Mouse (Mus musculus) gastrocnemius, adult 2 months (tissue): ENCODE measurements around the gene Zc3h18. TPM values are rescaled to one million over a fixed set of nuclear protein-coding genes. Genes with fewer than 3 reads are reported as not detected.

Source experiments
- DNase-seq: peaks from one replicate; pipeline ENCODE4 v3.0.0; 2022
- H3K27ac ChIP-seq: fragments of 200-600 bp; 2 replicates; pipeline ENCODE4 v1.8.1; 2022; ENCODE audit warnings: mild to moderate bottlenecking
- H3K4me3 ChIP-seq: fragments of 200-600 bp; 2 replicates; pipeline ENCODE4 v1.8.1; 2022; ENCODE audit warnings: mild to moderate bottlenecking, moderate library complexity
- CTCF ChIP-seq: fragments of 200-600 bp; IDR thresholded peaks from 2 replicates; pipeline ENCODE4 v1.8.1; 2022; ENCODE audit warnings: antibody characterized with exemption, mild to moderate bottlenecking, moderate library complexity
- intact Hi-C: fragments of 180-260 bp; cut with DNase I; formaldehyde crosslinking; loops from one replicate; pipeline ENCODE4 v1.15.1; 2025
- long read RNA-seq, 2 experiments: library from polyadenylated mRNA; stranded (forward); transcript quantifications; one replicate each; pipeline ENCODE4 v2.0.0; 2021
- total RNA-seq, 2 experiments: library from RNA; stranded (reverse); gene quantifications; 2 replicates each; pipeline ENCODE4 v1.2.3; 2021

Gene Zc3h18
- 10 to 100 TPM; 26.7 to 26.8 TPM for total RNA-seq
- long read RNA-seq, experiment 1, full-length matches to known transcripts, result 23 of 38 reads
- long read RNA-seq, experiment 1, partial matches to known transcripts, result 7 of 38 reads
- long read RNA-seq, experiment 1, other reads (novel, unspliced or antisense), result 8 of 38 reads
- long read RNA-seq, experiment 2, transcript Zc3h18-202 (18 exons, 3,705 nt), result major isoform, 12 of 26 reads
- long read RNA-seq, experiment 2, partial matches to known transcripts, result 5 of 26 reads
- long read RNA-seq, experiment 2, other reads (novel, unspliced or antisense), result 7 of 26 reads

GRCm38 (mm10) chr8:122376365-122377231, at the start of gene Zc3h18:
Zc3h18 (plus strand) TSS chr8:122376609.
- Histone ChIP-seq H3K27ac (peak within 1 kb of the TSS; percentile 98), H3K4me3 (peak within 1 kb of the TSS; percentile 85)
- peak; percentile 100 for DNase-seq
- peak; percentile 44 for TF ChIP-seq CTCF
- intact Hi-C loops, result loop anchor here (5.0 kb wide), 1 partner anchor 101 kb away; the partner anchor contains the start of genes Ctu2 and Rnf166

DNA sequence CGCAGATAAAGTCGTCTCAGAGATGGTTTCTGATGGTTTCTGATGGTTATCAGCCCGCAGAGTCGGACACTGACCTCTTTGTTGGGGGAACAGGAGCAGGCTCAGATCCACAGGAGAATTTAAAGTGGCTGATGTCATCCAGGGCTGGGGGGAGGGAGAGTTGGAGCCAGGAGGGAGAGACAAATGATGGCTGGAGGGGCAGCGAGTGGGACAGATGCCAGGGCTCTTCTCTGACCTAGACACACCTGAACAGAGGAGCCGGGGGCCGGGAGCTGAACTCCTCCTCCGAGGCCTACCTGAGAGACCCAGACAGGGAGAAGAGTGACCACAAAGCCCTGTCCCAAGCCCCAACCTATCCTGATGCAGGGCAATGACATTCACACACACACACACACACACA, 47.3 kb upstream of the Zc3h18 start:
- no peak for TF ChIP-seq CTCF
- intact Hi-C loops, result no loop called here
- Histone ChIP-seq H3K4me3 (no peak overlapping the region), H3K27ac (no peak overlapping the region)
- DNase-seq, result no peak

GRCm38 (mm10) chr8:122329553-122330239, 46.7 kb upstream of the Zc3h18 start:
- intact Hi-C loops, result loop anchor here (10.0 kb wide), 2 partner anchors 165 to 355 kb away; no protein-coding TSS in a partner anchor
- DNase-seq, result no peak
- no peak overlapping the region for H3K4me3 ChIP-seq
- H3K27ac ChIP-seq, result no peak overlapping the region
- TF ChIP-seq CTCF, result no peak

DNA sequence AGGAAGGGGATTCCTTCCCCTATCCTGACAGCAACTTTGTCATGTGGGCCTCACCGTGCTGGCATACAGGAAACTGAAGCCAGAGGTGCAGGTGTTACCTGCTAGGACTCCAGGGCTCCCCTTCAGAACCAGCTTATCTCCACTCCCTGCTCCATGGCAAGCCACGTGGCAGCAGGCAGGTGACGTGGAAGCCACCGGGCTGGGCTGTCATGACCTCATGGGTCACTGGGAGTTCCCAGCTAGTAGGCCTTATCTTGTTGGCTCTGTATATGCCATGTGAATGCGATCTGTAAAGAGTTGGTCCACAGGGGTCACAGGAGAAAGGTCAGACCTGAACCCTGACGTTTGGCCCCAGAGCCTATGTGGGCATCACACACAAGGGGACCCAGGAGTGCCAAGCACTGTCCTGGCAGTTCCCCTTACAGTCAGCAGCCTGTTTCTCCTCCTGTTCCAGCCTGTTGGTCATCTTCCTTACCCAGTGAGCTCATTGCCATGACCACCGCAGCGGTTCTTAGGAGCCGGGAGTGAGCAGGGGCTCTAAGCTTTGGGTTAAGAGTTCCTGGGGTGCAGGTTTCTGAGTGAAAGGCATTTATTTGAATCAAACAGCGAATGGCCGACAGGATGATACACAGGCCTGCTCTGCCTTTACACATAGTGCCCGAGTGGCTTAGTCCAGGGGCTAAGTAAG, 45.8 kb upstream of the Zc3h18 start:
- H3K4me3 ChIP-seq, result no peak overlapping the region
- no peak for DNase-seq
- no peak for TF ChIP-seq CTCF
- H3K27ac ChIP-seq, result peak overlapping the region; percentile 41
- intact Hi-C loops, result loop anchor here (10.0 kb wide), 2 partner anchors 166 to 356 kb away; no protein-coding TSS in a partner anchor

DNA sequence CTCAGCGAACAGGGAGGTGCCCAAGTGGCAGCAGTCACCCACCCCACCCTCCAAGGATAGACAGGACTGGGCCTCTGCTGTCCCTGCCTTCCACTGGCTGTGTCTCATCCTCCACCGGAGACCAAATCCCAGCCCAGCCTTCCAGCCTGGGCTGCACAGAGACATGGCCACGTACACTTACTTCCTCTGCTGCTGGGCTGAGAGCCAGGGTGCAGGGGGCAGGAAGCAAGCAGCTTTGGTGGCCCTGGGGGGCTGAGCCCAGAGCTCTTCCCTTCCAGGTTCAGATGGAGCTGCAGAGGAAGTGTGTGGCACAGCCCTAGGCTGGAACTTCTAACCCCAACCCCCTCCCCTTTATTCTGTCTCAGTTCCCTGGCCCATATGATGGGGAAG, 45.3 kb upstream of the Zc3h18 start:
- Histone ChIP-seq H3K27ac (peak overlapping the region; percentile 41), H3K4me3 (no peak overlapping the region)
- DNase-seq, result peak; percentile 59
- intact Hi-C loops, result loop anchor here (10.0 kb wide), 2 partner anchors 166 to 356 kb away; no protein-coding TSS in a partner anchor
- TF ChIP-seq CTCF, result no peak

DNA sequence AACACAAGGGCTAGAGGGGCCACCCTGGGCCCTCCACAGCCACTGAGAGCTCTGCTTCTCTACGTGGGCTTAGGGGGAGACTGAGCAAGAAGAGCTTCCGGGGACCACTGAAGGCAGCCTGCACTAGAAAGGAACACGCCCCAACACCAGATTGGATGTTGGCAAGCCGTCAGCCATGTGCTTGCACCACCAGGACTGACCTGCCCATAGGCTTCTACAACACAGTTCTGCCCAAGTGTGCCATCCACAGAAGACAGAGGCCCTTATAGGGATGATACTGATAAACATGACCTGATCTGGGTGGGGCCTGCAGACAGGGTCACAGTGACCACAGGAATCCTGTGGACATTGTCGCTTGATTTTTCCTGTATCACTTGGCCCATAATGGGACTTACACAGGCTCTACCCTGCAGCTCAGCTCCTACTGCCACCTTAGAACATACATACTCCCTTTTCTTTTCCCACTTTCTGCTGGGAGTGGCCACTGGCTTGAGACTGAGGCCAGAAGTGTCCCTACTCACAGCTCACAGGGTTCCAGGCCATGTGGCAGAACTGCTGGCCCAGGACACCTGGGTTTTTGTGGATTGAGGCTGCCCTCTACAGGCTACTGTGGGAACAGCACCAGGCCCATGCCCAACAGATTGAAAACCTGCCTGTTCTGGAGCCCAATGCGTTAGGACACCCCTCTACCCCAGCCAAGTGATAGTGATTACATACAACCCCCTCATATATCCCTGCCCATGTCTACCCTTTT, 43.5 kb upstream of the Zc3h18 start:
- H3K4me3 ChIP-seq, result no peak overlapping the region
- DNase-seq, result peak; percentile 88
- intact Hi-C loops, result loop anchor here (1.0 to 10.0 kb wide), 4 partner anchors 50 to 358 kb away; partner anchors contain the start of gene Zfpm1
- H3K27ac ChIP-seq, result no peak overlapping the region
- no peak; the same call in 1 of the 2 replicates for TF ChIP-seq CTCF

- intact Hi-C loops, result loop anchor here (1.0 to 10.0 kb wide), 4 partner anchors 51 to 359 kb away; partner anchors contain the start of gene Zfpm1
- Histone ChIP-seq H3K27ac (no peak overlapping the region), H3K4me3 (no peak overlapping the region)
- no peak for TF ChIP-seq CTCF
- DNase-seq, result no peak
These were observed 42.9 kb upstream of the Zc3h18 start for GRCm38 (mm10) chr8:122333531-122333930.

GRCm38 (mm10) chr8:122334791-122335490, 41.5 kb upstream of the Zc3h18 start:
- H3K4me3 ChIP-seq, result no peak overlapping the region
- intact Hi-C loops, result loop anchor here (5.0 to 10.0 kb wide), 3 partner anchors 37 to 360 kb away; no protein-coding TSS in a partner anchor
- TF ChIP-seq CTCF, result no peak
- no peak overlapping the region for H3K27ac ChIP-seq
- no peak for DNase-seq

- peak overlapping the region; percentile 78 for H3K27ac ChIP-seq
- H3K4me3 ChIP-seq, result peak overlapping the region; percentile 84
- TF ChIP-seq CTCF, result no peak
- intact Hi-C loops, result loop anchor here (5.0 to 10.0 kb wide), 3 partner anchors 37 to 361 kb away; no protein-coding TSS in a partner anchor
- DNase-seq, result peak; percentile 56
These were observed 40.7 kb upstream of the Zc3h18 start for GRCm38 (mm10) chr8:122335638-122336250.
